In genomic region chr17:80946091-80946885, GRCm38 (mm10) we compare ENCODE assay signal across 13 mouse cellular contexts. TPM values are rescaled to one million over a fixed set of nuclear protein-coding genes. Genes with fewer than 3 reads are reported as not detected.
A peak's percentile ranks its signal among the peaks of the same experiment; 100 is the strongest.
DNase-seq lines count a peak whose midpoint lies in the region; ATAC-seq and TF ChIP-seq lines count a peak whose summit lies in the region.
"Had no signal": no experiment of that assay in that cellular context is flagged by ENCODE, and none has a peak within 500 bp of the region (broad histone marks: within the 10 kb centered on the region; RNA-seq: fewer than 3 reads in every experiment).

No protein-coding gene starts in this region.

- ATAC-seq in heart, embryonic 14.5 days (ENCODE audit: insufficient number of reproducible peaks, insufficient read depth, low FRiP score, low read depth) = no peak
- no peak for ATAC-seq in hindbrain, postnatal 0 days
- no peak for ATAC-seq in inflammation-experienced regulatory T-cells, adult 6 months
- no peak for ATAC-seq in liver, embryonic 11.5 days (replicated peaks; ENCODE audit: low FRiP score)
- ATAC-seq: Patski had no signal

- no peak for TF ChIP-seq POLR2A in brain, embryonic 14.5 days (IDR thresholded peaks at IDR 0.05; ENCODE audit: borderline replicate concordance, extremely low read depth, insufficient read depth, insufficient read length, poor library complexity, severe bottlenecking)
- TF ChIP-seq POLR2A in cortical plate, adult 2 months (IDR thresholded peaks at IDR 0.05; ENCODE audit: extremely low read depth, insufficient read depth, low read length) = no peak

- 85% methylated on average over 5 of the region's 5 CpGs for WGBS in heart, embryonic 14.5 days
- WGBS in hindbrain, postnatal 0 days = 36% methylated on average over 5 of the region's 5 CpGs
- 77% methylated on average over 5 of the region's 5 CpGs for WGBS in liver, embryonic 11.5 days

- no peak overlapping the region for H3K4me3 ChIP-seq in heart, embryonic 14.5 days (ENCODE audit: control insufficient read depth in 1 of 2, insufficient read depth in 1 of 2, low read depth in 1 of 2, low read length in 2 of 2)
- H3K4me3 ChIP-seq in cortical plate, adult 2 months (ENCODE audit: insufficient read depth, low read length) = peak overlapping the region; percentile 95
- peak overlapping the region; percentile 42 for H3K4me3 ChIP-seq in hindbrain, postnatal 0 days (ENCODE audit: low read length)
- no peak overlapping the region for H3K4me3 ChIP-seq in liver, embryonic 11.5 days (ENCODE audit: low read depth, low read length)
- H3K4me3 ChIP-seq: heart, embryonic 15.5 days had no signal

- no peak overlapping the region for H3K9ac ChIP-seq in heart, embryonic 14.5 days (ENCODE audit: low read length)
- H3K9ac ChIP-seq in hindbrain, postnatal 0 days (replicated peaks; ENCODE audit: low read length) = peak overlapping the region; percentile 46; the same call in 1 of the 2 replicates
- H3K9ac ChIP-seq in liver, embryonic 11.5 days (ENCODE audit: low read depth, low read length) = no peak overlapping the region
- H3K9ac ChIP-seq: heart, embryonic 15.5 days; liver, embryonic 14.5 days had no signal

- peak overlapping the region; percentile 47 for H3K4me2 ChIP-seq in heart, embryonic 14.5 days (ENCODE audit: low read length)
- H3K4me2 ChIP-seq in hindbrain, postnatal 0 days (ENCODE audit: low read depth, low read length) = peak overlapping the region; percentile 54
- H3K4me2 ChIP-seq in liver, embryonic 11.5 days = no peak overlapping the region

- peaks cover 21% of the 10 kb centered on the region for H3K27me3 ChIP-seq in heart, embryonic 14.5 days (ENCODE audit: control insufficient read depth, insufficient read depth, low read length)
- no peaks in the 10 kb centered on the region for H3K27me3 ChIP-seq in hindbrain, postnatal 0 days (ENCODE audit: insufficient read depth, low read length)
- H3K27me3 ChIP-seq in liver, embryonic 11.5 days (replicated peaks; ENCODE audit: control insufficient read depth, insufficient read depth, low read length) = peaks cover 39% of the 10 kb centered on the region
- H3K27me3 ChIP-seq: Patski had no signal

- no peak for TF ChIP-seq CTCF in brain, embryonic 14.5 days (IDR thresholded peaks at IDR 0.05; ENCODE audit: borderline replicate concordance, extremely low read depth, insufficient read depth, insufficient read length)
- no peak for TF ChIP-seq CTCF in cortical plate, adult 2 months (IDR thresholded peaks at IDR 0.05; ENCODE audit: extremely low read depth, insufficient read depth, low read length)
- TF ChIP-seq CTCF in hindbrain, postnatal 0 days (IDR thresholded peaks at IDR 0.05; ENCODE audit: low read depth) = no peak

- H3K9me3 ChIP-seq in heart, embryonic 14.5 days (ENCODE audit: control insufficient read depth, low read length) = no peaks in the 10 kb centered on the region
- no peaks in the 10 kb centered on the region for H3K9me3 ChIP-seq in hindbrain, postnatal 0 days (ENCODE audit: low read length)
- H3K9me3 ChIP-seq in liver, embryonic 11.5 days (ENCODE audit: control insufficient read depth, low read length) = no peaks in the 10 kb centered on the region
- H3K9me3 ChIP-seq: heart, embryonic 15.5 days had no signal

- H3K27ac ChIP-seq in heart, embryonic 14.5 days (replicated peaks in 1 of 2; ENCODE audit: control insufficient read depth in 1 of 2, insufficient read depth in 1 of 2, low read depth in 2 of 2, low read length in 2 of 2) = no peak overlapping the region
- H3K27ac ChIP-seq in cortical plate, adult 2 months (ENCODE audit: insufficient read depth, low read length) = 0 out of 2 replicates have a peak overlapping the region, but pooled peaks have one; percentile 45
- peak overlapping the region; percentile 66 for H3K27ac ChIP-seq in hindbrain, postnatal 0 days
- H3K27ac ChIP-seq in liver, embryonic 11.5 days (ENCODE audit: low read depth, low read length) = no peak overlapping the region
- H3K27ac ChIP-seq: heart, embryonic 15.5 days; liver, embryonic 14.5 days had no signal

- peaks cover 0 to 2% of the 10 kb centered on the region in 2 experiments; a peak in 2 of 4 replicates for H3K4me1 ChIP-seq in heart, embryonic 14.5 days (ENCODE audit: control insufficient read depth in 2 of 2, insufficient read depth in 2 of 2, low read length in 2 of 2)
- H3K4me1 ChIP-seq in cortical plate, adult 2 months (ENCODE audit: control insufficient read depth, insufficient read depth, low read length) = peaks cover 7% of the 10 kb centered on the region
- H3K4me1 ChIP-seq in hindbrain, postnatal 0 days (ENCODE audit: insufficient read depth, low read length) = peaks cover 8% of the 10 kb centered on the region; the same call in 1 of the 2 replicates
- H3K4me1 ChIP-seq in liver, embryonic 11.5 days (replicated peaks; ENCODE audit: control insufficient read depth, insufficient read depth, low read length) = no peaks in the 10 kb centered on the region

- no peak for DNase-seq in heart, postnatal 4 days
- DNase-seq in brain, embryonic 14.5 days (ENCODE audit: low read depth) = peak; percentile 74
- DNase-seq in hindbrain, postnatal 0 days (ENCODE audit: low spot score) = peak; percentile 60
- DNase-seq in embryo, embryonic 9.5 days (ENCODE audit: extremely low spot score) = no peak
- no peak for DNase-seq in liver, embryonic 11.5 days (ENCODE audit: low spot score)
- DNase-seq: right cerebral cortex, postnatal 4 days had no signal

- H3K36me3 ChIP-seq in heart, embryonic 14.5 days (ENCODE audit: control insufficient read depth, insufficient read depth, low read length) = no peaks in the 10 kb centered on the region
- H3K36me3 ChIP-seq in hindbrain, postnatal 0 days (ENCODE audit: insufficient read depth, low read length) = no peaks in the 10 kb centered on the region
- no peaks in the 10 kb centered on the region for H3K36me3 ChIP-seq in liver, embryonic 11.5 days (ENCODE audit: control insufficient read depth, insufficient read depth, low read length)
- H3K36me3 ChIP-seq: heart, embryonic 15.5 days had no signal

RNA-seq across cellular contexts. Expression of gene Tmem178, which starts 1.9 kb away (rescaled TPM):
- polyA plus RNA-seq in heart, embryonic 14.5 days (2014; fragmentation: Nextera tagmentation; extraction: Ambion mirVana) = 6.1 and 7.0 TPM in 2 replicates
- total RNA-seq in heart, postnatal 4 days (2021) = 1 to 10 TPM; 3.2 TPM
- 31.8 and 38.1 TPM in 2 replicates for polyA plus RNA-seq in brain, embryonic 14.5 days (2012; rRNA removed)
- polyA plus RNA-seq in cortical plate, adult 2 months (2012; rRNA removed) = 100 and 104 TPM in 2 replicates
- 48.8 and 49.9 TPM in 2 replicates for total RNA-seq in hindbrain, postnatal 0 days (2014; rRNA removed)
- polyA plus RNA-seq in hindbrain, postnatal 0 days (2015; fragmentation: Nextera tagmentation; extraction: Ambion mirVana) = 36.9 and 37.4 TPM in 2 replicates
- not detected for polyA plus RNA-seq in inflammation-experienced regulatory T-cells, adult 6 months (2017; shearing (Covaris generic))
- 1.4 and 1.9 TPM in 2 replicates for polyA plus RNA-seq in liver, embryonic 11.5 days (2014; fragmentation: Nextera tagmentation; extraction: Ambion mirVana)
- polyA plus RNA-seq: C2C12 had no signal

Comparison
In these comparisons a context has a peak if more than half of its experiments do, and no peak if none do; other contexts are left out.
1. H3K27ac ChIP-seq: peak in cortical plate, adult 2 months (single experiment) and hindbrain, postnatal 0 days (single experiment); none in heart, embryonic 14.5 days (0 of 2) and liver, embryonic 11.5 days (single experiment).
2. H3K4me3 ChIP-seq: peak in cortical plate, adult 2 months (single experiment) and hindbrain, postnatal 0 days (single experiment); none in heart, embryonic 14.5 days (0 of 2) and liver, embryonic 11.5 days (single experiment).
3. DNase-seq: peak in brain, embryonic 14.5 days (single experiment) and hindbrain, postnatal 0 days (single experiment); none in heart, postnatal 4 days (single experiment), embryo, embryonic 9.5 days (single experiment) and liver, embryonic 11.5 days (single experiment).